Mouse (Mus musculus): ENCODE data around the gene Dok7. TPM values are rescaled to one million over a fixed set of nuclear protein-coding genes. Genes with fewer than 3 reads are reported as not detected.

The Dok7 gene
- polyA plus RNA-seq (2015; fragmentation: Nextera tagmentation; extraction: Ambion mirVana), result 3.5 and 6.2 TPM in 2 replicates

GRCm38 (mm10) chr5:35056604-35057432 is at the start of gene Dok7:
Gene Dok7 (plus strand): TSS chr5:35056766.

GRCm38 (mm10) chr5:35041268-35041829 is 15.2 kb upstream of the Dok7 start, which contains the start of gene Hgfac:
Gene Hgfac (plus strand): TSS chr5:35041509.

GRCm38 (mm10) chr5:35104960-35105921 is 48.7 kb downstream of the Dok7 start, which contains the start of gene Lrpap1:
Gene Lrpap1 (minus strand): TSS chr5:35105766.

Small RNA genes lying within 50 kb of the gene (microRNA-seq; reads per million reads assigned to microRNA genes)
- 4.2 reads per million, percentile 3 among the genes with 10 or more reads in this experiment for gene Mir3097 (ENCODE audit: borderline replicate concordance, insufficient number of aligned reads)

Other genes with a start within 250 kb of the Dok7 start
- 0.87 and 1.3 TPM in 2 replicates for gene Msantd1, start 148.8 kb upstream of the Dok7 start, polyA plus RNA-seq (2015; fragmentation: Nextera tagmentation; extraction: Ambion mirVana)
- gene Rgs12, start 107.3 kb upstream of the Dok7 start, polyA plus RNA-seq (2015; fragmentation: Nextera tagmentation; extraction: Ambion mirVana), result 12.9 and 16.1 TPM in 2 replicates
- gene Hgfac, start 15.3 kb upstream of the Dok7 start, polyA plus RNA-seq (2015; fragmentation: Nextera tagmentation; extraction: Ambion mirVana), result 5.4 and 9.3 TPM in 2 replicates
- 115 and 136 TPM in 2 replicates for gene Lrpap1, start 49.0 kb downstream of the Dok7 start, polyA plus RNA-seq (2015; fragmentation: Nextera tagmentation; extraction: Ambion mirVana)
- gene Adra2c, start 221.6 kb downstream of the Dok7 start, polyA plus RNA-seq (2015; fragmentation: Nextera tagmentation; extraction: Ambion mirVana), result 0.68 and 2.7 TPM in 2 replicates

Data from adrenal gland, postnatal 0 days (tissue).